Mouse (Mus musculus) embryonic fibroblast, embryonic 13.5 days (primary cell): Measurements from ENCODE around the gene Ncam2.

Experiments used
- CTCF ChIP-seq: IDR thresholded peaks from 2 replicates; pipeline ENCODE4 v1.5.1; 2011; ENCODE audit warnings: mild to moderate bottlenecking, control low read depth, low read length, moderate library complexity, borderline replicate concordance; ENCODE audit not compliant: insufficient read depth
- POLR2A ChIP-seq: IDR thresholded peaks from 2 replicates; pipeline ENCODE4 v1.6.1; 2011; ENCODE audit warnings: low read depth, mild to moderate bottlenecking, control low read depth, low read length, moderate library complexity

GRCm38 (mm10) chr16:81285882-81286281 is 85.4 kb downstream of the Ncam2 start:
- TF ChIP-seq CTCF (no peak), POLR2A (no peak)
